Mouse (Mus musculus) embryonic fibroblast, embryonic 13.5 days (primary cell): ENCODE results near the gene Carf.

ENCODE experiments used
- CTCF ChIP-seq: IDR thresholded peaks from 2 replicates; pipeline ENCODE4 v1.5.1; 2011; ENCODE audit warnings: mild to moderate bottlenecking, control low read depth, low read length, moderate library complexity, borderline replicate concordance; ENCODE audit not compliant: insufficient read depth
- POLR2A ChIP-seq: IDR thresholded peaks from 2 replicates; pipeline ENCODE4 v1.6.1; 2011; ENCODE audit warnings: low read depth, mild to moderate bottlenecking, control low read depth, low read length, moderate library complexity

- TF ChIP-seq POLR2A (peak; percentile 67), CTCF (no peak)
These were observed 597 bp upstream of the Carf start for GRCm38 (mm10) chr1:60097277-60098023.
